Mouse (Mus musculus): ENCODE results near the gene Cyfip2. TPM values are rescaled to one million over a fixed set of nuclear protein-coding genes. Genes with fewer than 3 reads are reported as not detected.

The Cyfip2 gene
- polyA plus RNA-seq, 1 experiment: 85.4 TPM

DNA sequence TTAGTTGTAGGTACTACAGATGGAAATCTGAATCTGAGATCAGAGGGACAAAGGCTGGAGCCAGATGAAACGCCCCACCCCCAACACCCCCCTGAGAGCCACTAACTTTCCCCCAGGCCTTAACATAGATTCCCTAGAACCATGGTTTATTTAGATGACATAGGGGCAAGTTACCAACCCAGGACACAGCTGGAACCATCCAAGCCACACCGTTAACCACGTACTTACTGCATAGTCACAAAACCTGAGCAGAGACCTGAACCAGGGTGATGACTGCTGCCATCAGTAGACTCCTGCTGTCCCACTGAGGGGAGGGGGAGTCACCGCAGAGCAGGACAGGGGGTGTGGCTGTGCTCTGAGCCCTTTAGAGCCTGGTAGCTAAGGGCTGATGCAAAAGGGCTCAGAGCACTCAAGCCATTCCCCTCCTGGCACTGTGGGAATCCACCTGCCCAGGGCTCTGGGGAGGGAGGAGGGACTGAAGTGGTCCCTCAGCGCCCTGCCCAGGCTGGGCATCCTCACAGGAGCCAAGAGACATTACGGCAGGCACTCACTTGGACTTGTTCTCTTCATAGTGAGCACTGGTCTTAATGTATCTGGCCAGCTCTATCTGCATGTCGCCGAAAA, 40.5 kb downstream of the Cyfip2 start:
- Histone ChIP-seq H3K36me3 (ENCODE audit: control insufficient read depth, insufficient read depth, low read length) (peaks cover 81% of the 10 kb centered on the region), H3K27ac (ENCODE audit: control insufficient read depth, insufficient read depth, low read length) (no peak overlapping the region), H3K4me1 (replicated peaks; ENCODE audit: control insufficient read depth, insufficient read depth, low read length) (peaks cover 4% of the 10 kb centered on the region; the same call in 1 of the 2 replicates), H3K27me3 (ENCODE audit: control insufficient read depth, insufficient read depth, low read length) (no peaks in the 10 kb centered on the region), H3K4me3 (ENCODE audit: control insufficient read depth, insufficient read depth, low read length) (no peak overlapping the region)
- WGBS: 95% methylated on average over 8 of the region's 8 CpGs
- DNase-seq: no peak
- TF ChIP-seq CTCF (IDR thresholded peaks at IDR 0.05; ENCODE audit: borderline replicate concordance, control insufficient read depth, extremely low read depth, insufficient read depth, low read length, poor library complexity) (no peak), POLR2A (IDR thresholded peaks at IDR 0.05; ENCODE audit: control insufficient read depth, extremely low read depth, insufficient read depth, low read length, poor library complexity) (no peak)

DNA sequence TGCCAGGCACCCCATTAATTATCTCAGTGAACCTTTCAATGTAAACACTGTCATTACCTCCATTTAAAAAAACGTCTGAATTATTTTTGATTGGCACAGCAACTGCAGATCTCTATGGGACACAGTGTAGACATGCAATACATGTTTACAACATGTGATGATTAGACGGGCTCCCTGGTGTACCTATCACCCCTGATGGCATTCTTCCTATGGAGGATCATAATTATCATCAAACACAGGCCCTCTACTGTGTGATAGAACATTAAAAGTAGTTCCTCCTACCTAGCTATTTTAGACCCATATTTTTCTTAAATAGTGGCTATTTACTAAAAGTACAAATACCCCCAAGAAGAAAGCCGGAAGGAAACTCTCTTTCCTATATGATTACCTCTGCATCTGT, 42.8 kb downstream of the Cyfip2 start:
- peaks cover 94% of the 10 kb centered on the region for H3K36me3 ChIP-seq (ENCODE audit: control insufficient read depth, insufficient read depth, low read length)
- H3K27me3 ChIP-seq (ENCODE audit: control insufficient read depth, insufficient read depth, low read length): no peaks in the 10 kb centered on the region
- WGBS: 84% methylated on average over 3 of the region's 3 CpGs
- H3K4me1 ChIP-seq (replicated peaks; ENCODE audit: control insufficient read depth, insufficient read depth, low read length): peaks cover 1% of the 10 kb centered on the region; the same call in 1 of the 2 replicates
- no peak for DNase-seq
- TF ChIP-seq POLR2A (IDR thresholded peaks at IDR 0.05; ENCODE audit: control insufficient read depth, extremely low read depth, insufficient read depth, low read length, poor library complexity) (no peak), CTCF (IDR thresholded peaks at IDR 0.05; ENCODE audit: borderline replicate concordance, control insufficient read depth, extremely low read depth, insufficient read depth, low read length, poor library complexity) (no peak)
- H3K4me3 ChIP-seq (ENCODE audit: control insufficient read depth, insufficient read depth, low read length): no peak overlapping the region
- H3K27ac ChIP-seq (ENCODE audit: control insufficient read depth, insufficient read depth, low read length): no peak overlapping the region

DNA sequence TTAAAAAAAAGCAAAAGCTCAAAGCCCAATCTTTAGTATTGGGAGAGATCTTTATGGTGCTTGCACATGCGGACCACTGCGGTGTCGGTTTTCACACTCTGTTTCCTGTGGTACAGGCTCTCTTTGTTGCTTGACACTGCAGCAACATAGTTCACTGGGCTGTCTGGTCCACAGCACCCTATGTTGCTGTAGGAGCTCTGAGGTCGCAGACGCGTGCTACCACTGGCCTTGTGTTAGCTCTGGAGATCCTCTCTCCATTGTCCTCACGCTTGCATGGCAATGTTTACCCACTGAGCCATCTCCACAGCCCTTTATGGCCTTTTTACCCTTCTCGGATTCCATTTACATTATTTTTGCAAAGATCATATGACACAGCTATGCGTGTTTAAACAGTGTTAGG, 43.3 kb downstream of the Cyfip2 start:
- Histone ChIP-seq H3K27me3 (ENCODE audit: control insufficient read depth, insufficient read depth, low read length) (no peaks in the 10 kb centered on the region), H3K27ac (ENCODE audit: control insufficient read depth, insufficient read depth, low read length) (no peak overlapping the region), H3K4me3 (ENCODE audit: control insufficient read depth, insufficient read depth, low read length) (no peak overlapping the region), H3K4me1 (replicated peaks; ENCODE audit: control insufficient read depth, insufficient read depth, low read length) (no peaks in the 10 kb centered on the region), H3K36me3 (ENCODE audit: control insufficient read depth, insufficient read depth, low read length) (peaks cover 96% of the 10 kb centered on the region)
- TF ChIP-seq CTCF (IDR thresholded peaks at IDR 0.05; ENCODE audit: borderline replicate concordance, control insufficient read depth, extremely low read depth, insufficient read depth, low read length, poor library complexity) (no peak), POLR2A (IDR thresholded peaks at IDR 0.05; ENCODE audit: control insufficient read depth, extremely low read depth, insufficient read depth, low read length, poor library complexity) (no peak)
- 92% methylated on average over 9 of the region's 9 CpGs for WGBS
- DNase-seq: no peak

DNA sequence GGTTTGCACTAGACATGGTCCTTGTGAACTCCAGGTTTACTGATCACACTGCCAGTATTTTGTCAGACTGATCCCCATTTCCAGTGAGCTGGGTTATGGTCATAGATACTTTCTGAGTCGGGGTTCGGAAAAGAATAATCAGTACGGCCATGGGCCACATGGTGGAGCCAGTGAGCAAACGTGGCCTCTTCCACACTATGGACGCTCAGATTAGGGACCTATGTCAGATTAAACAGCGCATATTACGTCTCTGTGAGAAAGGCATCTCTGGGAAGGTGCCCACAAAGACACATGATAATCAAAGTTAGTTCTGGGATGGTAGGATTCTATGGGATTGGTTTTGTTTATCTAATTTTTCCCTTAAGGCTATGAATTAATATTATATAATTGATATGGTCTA, 43.7 kb downstream of the Cyfip2 start:
- WGBS: 49% methylated on average over 7 of the region's 7 CpGs
- Histone ChIP-seq H3K27me3 (ENCODE audit: control insufficient read depth, insufficient read depth, low read length) (no peaks in the 10 kb centered on the region), H3K4me3 (ENCODE audit: control insufficient read depth, insufficient read depth, low read length) (no peak overlapping the region), H3K36me3 (ENCODE audit: control insufficient read depth, insufficient read depth, low read length) (peaks cover 96% of the 10 kb centered on the region), H3K27ac (ENCODE audit: control insufficient read depth, insufficient read depth, low read length) (no peak overlapping the region), H3K4me1 (replicated peaks; ENCODE audit: control insufficient read depth, insufficient read depth, low read length) (no peaks in the 10 kb centered on the region)
- TF ChIP-seq POLR2A (IDR thresholded peaks at IDR 0.05; ENCODE audit: control insufficient read depth, extremely low read depth, insufficient read depth, low read length, poor library complexity): no peak
- TF ChIP-seq CTCF (IDR thresholded peaks at IDR 0.05; ENCODE audit: borderline replicate concordance, control insufficient read depth, extremely low read depth, insufficient read depth, low read length, poor library complexity): no peak
- DNase-seq: peak; percentile 73

DNA sequence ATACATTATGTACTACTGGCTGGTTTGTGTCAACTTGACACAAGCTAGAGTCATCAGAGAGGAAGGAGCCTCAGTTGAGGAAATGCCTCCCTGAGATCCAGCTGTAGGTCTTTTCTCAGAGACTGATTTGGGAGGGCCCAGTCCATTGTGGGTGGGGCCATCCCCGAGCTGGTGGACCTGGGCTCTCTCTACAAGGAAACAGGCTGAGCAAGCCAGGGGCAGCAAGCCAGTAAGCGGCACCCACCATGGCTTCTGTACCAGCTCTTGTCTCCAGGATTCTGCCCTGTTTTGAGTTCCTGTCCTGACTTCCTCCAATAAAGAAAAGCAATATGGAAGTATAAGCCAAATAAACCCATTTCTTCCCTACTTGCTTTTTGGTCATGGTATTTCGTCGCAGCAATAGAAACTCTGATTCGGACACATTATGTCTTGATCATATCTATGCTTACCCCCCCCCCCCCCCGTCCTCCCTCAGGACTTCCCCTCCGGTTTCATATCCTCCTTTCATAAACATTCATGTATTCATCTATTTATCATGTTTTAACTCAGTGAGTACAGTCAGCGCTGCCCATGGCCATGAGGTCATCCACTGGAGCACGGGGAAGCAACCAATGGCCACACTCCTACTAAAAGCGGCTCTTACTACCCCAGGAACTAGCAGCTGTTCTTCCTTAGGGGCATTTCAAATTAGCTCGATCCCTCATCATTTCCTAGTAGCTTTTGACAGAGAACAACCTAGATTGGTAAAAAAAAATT, 47.5 kb downstream of the Cyfip2 start:
- Histone ChIP-seq H3K27ac (ENCODE audit: control insufficient read depth, insufficient read depth, low read length) (no peak overlapping the region), H3K4me1 (replicated peaks; ENCODE audit: control insufficient read depth, insufficient read depth, low read length) (no peaks in the 10 kb centered on the region), H3K36me3 (ENCODE audit: control insufficient read depth, insufficient read depth, low read length) (peaks cover 94% of the 10 kb centered on the region), H3K27me3 (ENCODE audit: control insufficient read depth, insufficient read depth, low read length) (no peaks in the 10 kb centered on the region), H3K4me3 (ENCODE audit: control insufficient read depth, insufficient read depth, low read length) (no peak overlapping the region)
- no peak for DNase-seq
- TF ChIP-seq POLR2A (IDR thresholded peaks at IDR 0.05; ENCODE audit: control insufficient read depth, extremely low read depth, insufficient read depth, low read length, poor library complexity): no peak
- 92% methylated on average over 11 of the region's 11 CpGs for WGBS

DNA sequence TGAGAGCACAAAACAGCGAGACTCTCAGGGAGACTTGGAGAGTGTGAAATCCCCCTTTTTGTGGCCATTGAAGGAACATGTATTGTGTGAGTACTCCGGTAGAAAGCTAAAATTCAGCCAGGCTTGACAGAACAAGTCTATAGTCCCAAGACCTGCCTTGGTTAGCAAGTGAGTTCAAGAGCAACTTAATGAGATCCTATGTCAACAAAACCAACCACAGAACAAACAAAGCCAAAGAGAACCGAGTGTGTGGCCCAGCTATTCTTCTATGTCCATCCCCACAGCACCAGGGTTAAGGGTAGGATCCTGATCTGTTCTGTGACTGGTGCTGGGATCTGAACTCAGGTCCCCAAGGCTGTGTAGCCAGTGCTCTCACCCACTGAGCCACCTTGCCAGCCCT, 48.1 kb downstream of the Cyfip2 start:
- Histone ChIP-seq H3K4me1 (replicated peaks; ENCODE audit: control insufficient read depth, insufficient read depth, low read length) (no peaks in the 10 kb centered on the region), H3K36me3 (ENCODE audit: control insufficient read depth, insufficient read depth, low read length) (peaks cover 94% of the 10 kb centered on the region), H3K27ac (ENCODE audit: control insufficient read depth, insufficient read depth, low read length) (no peak overlapping the region), H3K27me3 (ENCODE audit: control insufficient read depth, insufficient read depth, low read length) (no peaks in the 10 kb centered on the region), H3K4me3 (ENCODE audit: control insufficient read depth, insufficient read depth, low read length) (no peak overlapping the region)
- DNase-seq: no peak
- 94% methylated on average over 3 of the region's 3 CpGs for WGBS
- TF ChIP-seq POLR2A (IDR thresholded peaks at IDR 0.05; ENCODE audit: control insufficient read depth, extremely low read depth, insufficient read depth, low read length, poor library complexity): no peak
- TF ChIP-seq CTCF (IDR thresholded peaks at IDR 0.05; ENCODE audit: borderline replicate concordance, control insufficient read depth, extremely low read depth, insufficient read depth, low read length, poor library complexity): no peak
